Mouse (Mus musculus) lung, postnatal 0 days (tissue): Measurements from ENCODE around the gene Slc13a4. TPM values are rescaled to one million over a fixed set of nuclear protein-coding genes. Genes with fewer than 3 reads are reported as not detected.

ENCODE experiments used
- ATAC-seq: fragments of 200-750 bp; cut with Nextera tagmentation; 2 replicates; pipeline ENCODE4 v1.8.0; 2017; ENCODE audit warnings: moderate library complexity
- DNase-seq: peaks from one replicate; pipeline ENCODE4 v3.0.0-alpha.2; 2016; ENCODE audit warnings: low spot score
- H3K27ac ChIP-seq: fragments of 300-500 bp; sonication (generic); 2 replicates; pipeline ENCODE4 v1.5.1; 2014; ENCODE audit warnings: antibody characterized with exemption, mild to moderate bottlenecking, low read length, mixed read lengths
- H3K27me3 ChIP-seq: fragments of 300-500 bp; sonication (generic); replicated peaks from 2 replicates; pipeline ENCODE4 v1.6.1; 2014; ENCODE audit warnings: low read length, mixed read lengths; ENCODE audit not compliant: insufficient read depth
- H3K36me3 ChIP-seq: fragments of 300-500 bp; sonication (generic); 2 replicates; pipeline ENCODE4 v1.6.1; 2014; ENCODE audit warnings: low read length, mixed read lengths; ENCODE audit not compliant: insufficient read depth
- H3K4me1 ChIP-seq: fragments of 300-500 bp; sonication (generic); 2 replicates; pipeline ENCODE4 v1.6.1; 2014; ENCODE audit warnings: antibody characterized with exemption, low read depth, low read length, mixed read lengths; ENCODE audit not compliant: insufficient read depth
- H3K4me2 ChIP-seq: fragments of 300-500 bp; sonication (generic); replicated peaks from 2 replicates; pipeline ENCODE4 v1.6.1; 2014; ENCODE audit warnings: low read depth, mild to moderate bottlenecking, low read length, moderate library complexity, mixed read lengths
- H3K4me3 ChIP-seq: fragments of 300-500 bp; sonication (generic); 2 replicates; pipeline ENCODE4 v1.5.1; 2014; ENCODE audit warnings: low read depth, low read length
- H3K9ac ChIP-seq: fragments of 300-500 bp; sonication (generic); replicated peaks from 2 replicates; pipeline ENCODE4 v1.6.1; 2014; ENCODE audit warnings: low read depth, mild to moderate bottlenecking
- H3K9me3 ChIP-seq: fragments of 300-500 bp; sonication (generic); 2 replicates; pipeline ENCODE4 v1.6.1; 2016; ENCODE audit warnings: low read length, mixed read lengths
- CTCF ChIP-seq: IDR thresholded peaks from 2 replicates; pipeline ENCODE4 v1.5.1; 2016; ENCODE audit warnings: antibody characterized with exemption, mild to moderate bottlenecking
- EP300 ChIP-seq: IDR thresholded peaks from 2 replicates; pipeline ENCODE4 v1.6.1; 2016; ENCODE audit warnings: antibody characterized with exemption, mild to moderate bottlenecking, control low read depth
- WGBS: fragments of 180-500 bp; shearing (Covaris S2); extraction: QIAGEN DNeasy Blood & Tissue Kit; methylation state at CpG from one replicate; pipeline ENCODE4 v1.1.7; 2014; 5-methylcytosine and 5-hydroxymethylcytosine counted together
- polyA plus RNA-seq: library from polyadenylated mRNA; unstranded; fragments of >200 nt; fragmentation: Nextera tagmentation; extraction: Ambion mirVana; gene quantifications from 2 replicates; pipeline ENCODE4 v1.2.1, GENCODE M21; 2015

Gene Slc13a4
- polyA plus RNA-seq, 1 experiment from 2014 or later, result 1.0 TPM

- Histone ChIP-seq H3K9ac (no peak overlapping the region), H3K9me3 (no peaks in the 10 kb centered on the region), H3K4me2 (no peak overlapping the region), H3K4me1 (no peaks in the 10 kb centered on the region), H3K27me3 (no peaks in the 10 kb centered on the region), H3K36me3 (no peaks in the 10 kb centered on the region), H3K27ac (no peak overlapping the region), H3K4me3 (no peak overlapping the region)
- 74% methylated on average over 10 of the region's 10 CpGs for WGBS
- DNase-seq, result no peak
- no peak for ATAC-seq
- TF ChIP-seq EP300 (no peak), CTCF (no peak)
Observed at GRCm38 (mm10) chr6:35279306-35279705, 28.6 kb downstream of the Slc13a4 start.

- Histone ChIP-seq H3K36me3 (no peaks in the 10 kb centered on the region), H3K4me1 (no peaks in the 10 kb centered on the region), H3K9ac (no peak overlapping the region), H3K27me3 (no peaks in the 10 kb centered on the region), H3K4me2 (no peak overlapping the region), H3K9me3 (no peaks in the 10 kb centered on the region), H3K27ac (no peak overlapping the region), H3K4me3 (no peak overlapping the region)
- WGBS, result 52% methylated on average over 10 of the region's 10 CpGs
- DNase-seq (no peak), ATAC-seq (no peak)
- TF ChIP-seq CTCF (no peak), EP300 (no peak)
Observed at GRCm38 (mm10) chr6:35277903-35278587, 29.9 kb downstream of the Slc13a4 start.

DNA sequence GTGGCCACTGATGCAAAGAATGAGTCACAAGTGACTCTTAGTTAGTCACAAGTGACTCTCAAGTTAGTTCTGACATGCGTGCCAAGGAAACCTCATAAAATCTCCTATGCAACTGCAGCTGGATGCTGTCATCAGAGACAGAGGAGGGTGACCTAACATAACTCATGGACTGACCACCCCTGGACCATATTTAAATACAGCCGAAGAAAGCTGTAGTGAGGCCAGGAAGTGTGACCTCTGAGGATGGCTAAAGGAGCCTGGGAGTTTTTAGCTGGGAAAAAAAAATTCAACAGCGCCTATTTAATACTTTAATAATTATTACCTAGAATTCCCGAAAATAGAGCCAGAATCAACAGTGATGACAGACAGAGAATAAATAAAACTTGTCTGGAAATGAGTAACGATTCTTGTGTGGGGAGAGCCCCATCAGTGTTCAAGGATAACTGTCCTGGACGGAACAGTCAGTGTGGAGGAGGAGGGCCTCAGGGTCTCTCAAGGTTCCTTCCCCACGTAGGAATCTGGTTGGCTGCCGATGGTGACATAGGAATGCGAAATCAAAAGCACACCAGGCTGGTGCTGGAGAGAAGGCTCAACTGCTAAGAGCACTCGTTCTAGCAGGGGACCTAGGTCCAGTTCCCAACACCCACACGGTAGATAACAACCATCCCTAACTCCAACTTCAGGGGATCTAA is 34.4 kb downstream of the Slc13a4 start:
- Histone ChIP-seq H3K36me3 (no peaks in the 10 kb centered on the region), H3K27ac (no peak overlapping the region), H3K4me2 (no peak overlapping the region), H3K9ac (no peak overlapping the region), H3K27me3 (no peaks in the 10 kb centered on the region), H3K9me3 (no peaks in the 10 kb centered on the region), H3K4me3 (no peak overlapping the region), H3K4me1 (no peaks in the 10 kb centered on the region)
- WGBS, result 36% methylated on average over 11 of the region's 11 CpGs
- peak; percentile 46 for DNase-seq
- TF ChIP-seq EP300 (no peak), CTCF (no peak)
- peak; percentile 60 for ATAC-seq

DNA sequence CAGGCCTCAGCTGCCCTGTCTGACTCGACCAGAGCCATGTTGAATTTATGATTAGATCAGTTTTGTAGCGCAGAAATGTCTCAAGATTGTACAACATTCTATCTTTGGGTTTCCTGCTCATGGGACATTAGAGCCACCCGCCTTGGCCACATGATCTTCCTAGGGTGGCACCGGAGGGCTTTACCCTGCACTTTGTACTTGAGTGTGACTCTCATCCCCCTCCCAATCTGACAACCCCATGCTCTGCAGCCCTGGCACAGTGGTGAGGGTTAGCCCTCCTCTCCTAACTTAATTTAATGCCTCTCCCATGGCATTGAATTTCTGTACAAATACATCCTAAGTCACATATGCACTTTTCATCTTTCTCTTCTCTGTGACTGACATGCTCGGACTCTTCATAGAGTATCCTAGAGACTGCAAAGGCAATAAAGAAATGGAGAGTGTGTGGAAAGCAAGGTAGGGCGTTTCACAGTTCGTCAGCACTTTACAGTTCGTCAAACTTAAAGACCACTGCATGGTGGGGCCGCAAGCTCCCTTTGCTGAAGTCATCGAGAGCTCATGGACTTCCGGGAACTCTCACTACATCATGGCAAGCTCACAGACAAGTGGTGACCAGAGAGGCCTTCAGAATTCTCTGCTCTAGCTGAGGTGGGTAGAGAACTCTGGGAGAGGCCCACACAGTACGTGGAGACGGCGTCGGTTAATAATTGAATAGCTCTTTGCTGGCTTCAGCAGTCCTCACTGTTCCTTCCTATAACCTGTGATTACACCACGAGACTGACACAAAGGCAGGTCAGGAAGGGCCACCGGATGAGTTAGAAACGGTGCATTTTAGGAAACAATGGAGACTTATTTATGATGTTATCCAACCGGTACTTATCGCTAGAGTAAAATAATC is 35.8 kb downstream of the Slc13a4 start:
- Histone ChIP-seq H3K4me3 (no peak overlapping the region), H3K27me3 (no peaks in the 10 kb centered on the region), H3K36me3 (no peaks in the 10 kb centered on the region), H3K9me3 (no peaks in the 10 kb centered on the region), H3K4me1 (no peaks in the 10 kb centered on the region), H3K4me2 (no peak overlapping the region), H3K27ac (no peak overlapping the region), H3K9ac (no peak overlapping the region)
- 77% methylated on average over 20 of the region's 20 CpGs for WGBS
- ATAC-seq (no peak), DNase-seq (no peak)
- TF ChIP-seq EP300 (no peak), CTCF (no peak)

DNA sequence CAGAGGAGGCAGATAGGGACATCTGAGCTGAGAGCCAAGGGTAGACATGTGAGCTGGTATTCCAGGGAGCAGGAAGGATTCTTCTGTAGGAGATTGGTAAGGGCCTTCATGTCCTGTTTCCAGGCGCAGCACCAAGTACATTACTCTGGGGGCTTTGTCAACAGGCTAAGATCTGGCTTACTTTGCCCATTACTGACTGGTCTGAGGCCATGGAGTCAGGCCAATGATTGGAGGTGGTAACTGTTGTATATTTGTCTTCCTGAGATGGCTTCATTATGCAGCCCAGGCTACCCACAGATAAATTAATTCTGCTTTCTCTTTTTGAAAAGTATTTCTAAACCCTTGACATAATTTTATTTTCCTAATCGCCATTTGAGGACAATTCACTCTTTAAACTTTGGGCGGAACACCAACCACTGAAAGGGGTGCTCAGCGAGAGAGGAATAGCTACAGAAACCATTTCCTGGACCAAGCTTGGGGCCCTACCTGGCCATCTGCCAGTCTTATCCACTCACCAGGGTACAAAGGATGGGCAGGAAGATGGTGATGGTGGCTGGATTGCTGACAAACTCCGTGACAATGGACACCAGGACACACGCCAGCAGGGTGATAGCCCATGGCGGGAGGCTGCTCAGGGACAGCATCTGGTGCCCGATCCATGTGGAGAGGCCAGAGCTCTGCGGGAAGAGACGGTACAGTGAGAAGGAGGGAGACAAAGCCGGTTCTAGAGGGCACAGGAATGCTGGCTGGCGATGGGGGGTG is 36.7 kb downstream of the Slc13a4 start:
- Histone ChIP-seq H3K4me2 (no peak overlapping the region), H3K27me3 (no peaks in the 10 kb centered on the region), H3K36me3 (no peaks in the 10 kb centered on the region), H3K9ac (no peak overlapping the region), H3K4me1 (no peaks in the 10 kb centered on the region), H3K9me3 (no peaks in the 10 kb centered on the region), H3K4me3 (no peak overlapping the region), H3K27ac (no peak overlapping the region)
- TF ChIP-seq CTCF (no peak), EP300 (no peak)
- DNase-seq (no peak), ATAC-seq (no peak; the same call in 1 of the 2 replicates)
- 75% methylated on average over 12 of the region's 12 CpGs for WGBS
